Mouse (Mus musculus) limb, embryonic 15.5 days (tissue): Measurements from ENCODE around the gene Sv2b. TPM values are rescaled to one million over a fixed set of nuclear protein-coding genes. Genes with fewer than 3 reads are reported as not detected.

Experiments used
- ATAC-seq: fragments of 200-750 bp; cut with Nextera tagmentation; 2 replicates; pipeline ENCODE4 v1.8.0; 2017; ENCODE audit warnings: low read depth, moderate TSS enrichment; ENCODE audit not compliant: insufficient number of reproducible peaks, low FRiP score, low TSS enrichment
- H3K27ac ChIP-seq: fragments of 300-500 bp; sonication (generic); 2 replicates; pipeline ENCODE4 v1.5.1; 2015; ENCODE audit warnings: moderate library complexity, mild to moderate bottlenecking, inconsistent platforms
- H3K27me3 ChIP-seq: fragments of 300-500 bp; sonication (generic); 2 replicates; pipeline ENCODE4 v1.6.1; 2015; ENCODE audit warnings: inconsistent platforms
- H3K36me3 ChIP-seq: fragments of 300-500 bp; sonication (generic); 2 replicates; pipeline ENCODE4 v1.6.1; 2015; ENCODE audit warnings: inconsistent platforms
- H3K4me1 ChIP-seq: fragments of 300-500 bp; sonication (generic); 2 replicates; pipeline ENCODE4 v1.6.1; 2015; ENCODE audit warnings: inconsistent platforms
- H3K4me2 ChIP-seq: fragments of 300-500 bp; sonication (generic); 2 replicates; pipeline ENCODE4 v1.6.1; 2015; ENCODE audit warnings: mild to moderate bottlenecking, inconsistent platforms
- H3K4me3 ChIP-seq: fragments of 300-500 bp; sonication (generic); 2 replicates; pipeline ENCODE4 v1.5.1; 2015; ENCODE audit warnings: mild to moderate bottlenecking, inconsistent platforms
- H3K9ac ChIP-seq: fragments of 300-500 bp; sonication (generic); 2 replicates; pipeline ENCODE4 v1.6.1; 2015; ENCODE audit warnings: inconsistent platforms
- H3K9me3 ChIP-seq: fragments of 300-500 bp; sonication (generic); 2 replicates; pipeline ENCODE4 v1.6.1; 2016; ENCODE audit warnings: inconsistent platforms
- WGBS: fragments of 180-500 bp; shearing (Covaris S2); methylation state at CpG from one replicate; pipeline ENCODE4 v1.1.7; 2015; 5-methylcytosine and 5-hydroxymethylcytosine counted together
- polyA plus RNA-seq: library from polyadenylated mRNA; unstranded; fragments of >200 nt; fragmentation: Nextera tagmentation; extraction: Ambion mirVana; gene quantifications from 2 replicates; pipeline ENCODE4 v1.2.1, GENCODE M21; 2015

Gene Sv2b
- polyA plus RNA-seq, 1 experiment from 2014 or later = 2.6 TPM

DNA sequence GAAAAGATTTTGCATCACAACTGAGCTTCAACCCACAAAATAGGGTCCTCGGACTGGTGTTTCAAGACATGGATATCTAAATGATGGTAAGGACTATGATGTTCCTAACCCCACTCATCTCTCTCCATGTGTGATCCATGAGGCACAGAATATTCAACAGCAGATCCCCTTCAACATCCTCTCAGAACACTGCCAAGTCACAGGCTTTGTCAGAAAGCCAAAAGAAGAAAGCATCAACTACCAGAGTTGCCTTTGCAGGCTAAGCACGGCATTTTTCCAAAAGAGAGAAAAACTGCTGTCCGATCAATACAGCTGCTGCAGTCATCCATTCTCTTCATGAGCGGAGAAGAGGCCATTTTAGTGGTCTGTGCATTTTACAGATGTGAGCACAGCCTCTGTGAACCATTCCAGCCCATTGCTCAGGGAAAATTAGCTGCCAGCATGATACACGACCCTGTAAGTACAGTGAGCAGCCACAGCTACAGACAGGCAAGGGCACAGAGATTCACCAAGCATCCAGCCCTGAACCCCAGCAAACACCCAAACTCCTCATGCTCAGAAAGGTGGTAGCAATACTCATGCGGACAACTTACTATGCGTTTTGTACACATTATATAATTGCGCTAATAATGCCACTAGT, 55.3 kb downstream of the Sv2b start:
- Histone ChIP-seq H3K9ac (no peak overlapping the region), H3K27ac (no peak overlapping the region), H3K27me3 (no peaks in the 10 kb centered on the region), H3K4me3 (no peak overlapping the region), H3K4me1 (no peaks in the 10 kb centered on the region), H3K36me3 (no peaks in the 10 kb centered on the region), H3K9me3 (no peaks in the 10 kb centered on the region), H3K4me2 (no peak overlapping the region)
- WGBS = 74% methylated on average over 8 of the region's 8 CpGs
- no peak for ATAC-seq

DNA sequence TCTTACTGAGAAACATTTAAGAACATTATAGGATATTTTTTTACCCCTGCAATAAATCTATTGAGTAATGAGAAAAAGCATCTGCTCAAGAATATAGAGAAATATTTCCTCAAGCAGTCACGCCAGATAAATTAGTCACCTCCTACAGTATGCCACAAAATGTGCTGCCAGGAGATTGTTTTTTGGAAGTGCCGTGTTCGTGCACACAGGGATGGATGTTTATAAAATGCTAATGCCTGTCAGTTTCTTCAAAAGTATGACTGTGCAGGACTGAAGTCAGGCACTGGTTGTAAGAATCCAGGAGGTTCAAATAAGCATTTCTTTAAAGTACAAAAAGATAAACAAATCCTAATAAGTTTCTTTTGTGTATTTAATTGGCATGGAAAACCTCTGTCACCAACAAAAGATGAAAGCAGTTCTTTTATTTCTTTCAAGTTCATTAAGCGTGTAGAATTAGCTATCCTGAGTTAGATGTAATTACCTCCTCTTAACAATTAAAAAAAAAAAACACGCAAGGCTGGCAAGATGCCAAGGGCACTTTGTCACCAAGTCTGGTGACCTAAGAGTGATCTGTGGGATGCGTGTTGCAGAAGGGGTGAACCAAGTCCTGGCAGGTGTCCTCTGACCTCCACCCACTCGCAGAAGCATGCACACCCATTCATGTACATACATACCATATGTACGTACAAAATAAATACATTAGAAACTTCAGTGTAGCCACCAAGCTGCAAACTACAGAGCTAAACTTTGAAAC, 68.1 kb downstream of the Sv2b start:
- Histone ChIP-seq H3K9ac (no peak overlapping the region), H3K4me1 (no peaks in the 10 kb centered on the region), H3K36me3 (no peaks in the 10 kb centered on the region), H3K27ac (no peak overlapping the region), H3K4me2 (no peak overlapping the region), H3K9me3 (no peaks in the 10 kb centered on the region), H3K4me3 (no peak overlapping the region), H3K27me3 (no peaks in the 10 kb centered on the region)
- no peak for ATAC-seq
- WGBS = 53% methylated on average over 8 of the region's 8 CpGs

DNA sequence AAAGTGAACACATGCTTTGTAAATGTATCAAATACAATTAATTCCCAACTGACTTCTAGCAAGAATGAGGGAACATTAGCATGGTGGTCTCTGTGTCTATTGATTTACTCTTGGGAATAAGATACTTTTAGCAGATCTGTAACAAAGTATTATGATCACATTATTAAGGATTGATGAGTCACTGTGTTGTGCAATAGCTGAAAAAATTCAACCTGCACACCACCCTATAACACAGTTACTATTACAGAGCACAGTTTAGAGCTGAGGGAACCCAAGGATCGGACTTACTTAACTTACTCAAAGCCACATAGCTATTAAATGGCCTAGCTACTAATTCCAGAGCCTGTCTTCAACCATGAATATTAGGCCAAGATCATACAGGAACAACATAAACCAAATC, 72.7 kb downstream of the Sv2b start:
- H3K4me1 ChIP-seq = no peaks in the 10 kb centered on the region
- no peak overlapping the region for H3K4me3 ChIP-seq
- WGBS = 89% methylated on average over 1 of the region's 1 CpGs
- H3K27ac ChIP-seq = no peak overlapping the region
- no peak overlapping the region for H3K4me2 ChIP-seq
- ATAC-seq = no peak
- H3K36me3 ChIP-seq = no peaks in the 10 kb centered on the region
- H3K9ac ChIP-seq = no peak overlapping the region
- no peaks in the 10 kb centered on the region for H3K9me3 ChIP-seq
- H3K27me3 ChIP-seq = no peaks in the 10 kb centered on the region

DNA sequence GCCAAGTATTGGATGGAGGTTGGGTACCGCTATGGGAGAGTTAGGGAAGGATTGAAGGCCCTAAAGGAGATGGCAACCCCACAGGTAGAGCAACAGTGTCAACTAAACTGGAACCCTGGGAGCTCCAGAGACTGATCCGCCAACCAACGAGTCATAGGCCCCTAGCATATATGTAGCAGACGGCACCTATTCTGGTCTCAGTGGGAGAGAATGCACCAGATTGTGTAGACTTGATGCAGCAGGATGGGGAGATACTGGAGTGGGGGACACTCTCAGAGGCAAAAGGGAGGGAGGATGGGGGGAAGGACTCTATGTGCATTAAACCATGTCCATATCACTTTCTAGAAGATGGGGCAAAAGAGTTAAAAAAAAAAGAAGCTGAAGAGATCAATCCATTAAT, 84.9 kb downstream of the Sv2b start:
- Histone ChIP-seq H3K9me3 (no peaks in the 10 kb centered on the region), H3K4me3 (no peak overlapping the region), H3K27me3 (no peaks in the 10 kb centered on the region), H3K9ac (no peak overlapping the region), H3K4me1 (no peaks in the 10 kb centered on the region), H3K27ac (no peak overlapping the region), H3K36me3 (no peaks in the 10 kb centered on the region), H3K4me2 (no peak overlapping the region)
- 94% methylated on average over 4 of the region's 4 CpGs for WGBS
- no peak for ATAC-seq

DNA sequence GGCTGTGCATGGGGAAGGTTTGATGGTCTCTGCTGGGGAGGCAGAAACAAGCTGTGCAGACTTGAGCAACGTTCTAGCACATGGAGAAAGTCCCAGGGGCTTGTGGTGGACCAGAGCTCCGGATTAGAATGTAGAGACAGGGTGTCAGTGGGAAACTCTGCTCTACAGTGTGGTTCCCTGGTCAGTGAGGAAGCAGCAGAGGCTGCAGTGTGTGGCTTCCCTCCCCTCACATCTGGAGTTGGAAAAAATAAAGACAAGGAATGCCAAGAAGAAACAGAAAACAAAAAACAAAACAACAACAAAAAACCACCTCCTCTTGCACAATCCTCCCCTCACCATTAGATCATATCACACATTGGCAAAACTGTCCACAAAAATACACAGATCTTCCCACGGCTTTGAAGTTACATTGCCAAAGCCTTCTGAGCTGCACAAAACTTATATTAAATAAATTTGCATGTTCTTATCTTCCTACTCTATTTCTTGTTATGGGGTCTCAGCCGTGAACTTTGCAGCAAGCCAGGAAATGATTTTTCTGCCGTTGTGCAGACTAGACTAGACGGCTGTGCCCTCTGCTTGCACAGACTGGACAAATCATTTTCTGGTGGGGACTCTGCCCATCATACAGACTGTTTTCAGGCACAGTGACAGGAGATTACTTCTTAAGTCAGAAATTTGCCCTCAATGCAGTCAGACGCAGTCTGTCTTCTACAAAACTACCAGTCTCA, 86.2 kb downstream of the Sv2b start:
- WGBS = 63% methylated on average over 7 of the region's 7 CpGs
- Histone ChIP-seq H3K27me3 (no peaks in the 10 kb centered on the region), H3K4me1 (no peaks in the 10 kb centered on the region), H3K9me3 (no peaks in the 10 kb centered on the region), H3K4me3 (no peak overlapping the region), H3K4me2 (no peak overlapping the region), H3K36me3 (no peaks in the 10 kb centered on the region), H3K9ac (no peak overlapping the region), H3K27ac (no peak overlapping the region)
- ATAC-seq = no peak

DNA sequence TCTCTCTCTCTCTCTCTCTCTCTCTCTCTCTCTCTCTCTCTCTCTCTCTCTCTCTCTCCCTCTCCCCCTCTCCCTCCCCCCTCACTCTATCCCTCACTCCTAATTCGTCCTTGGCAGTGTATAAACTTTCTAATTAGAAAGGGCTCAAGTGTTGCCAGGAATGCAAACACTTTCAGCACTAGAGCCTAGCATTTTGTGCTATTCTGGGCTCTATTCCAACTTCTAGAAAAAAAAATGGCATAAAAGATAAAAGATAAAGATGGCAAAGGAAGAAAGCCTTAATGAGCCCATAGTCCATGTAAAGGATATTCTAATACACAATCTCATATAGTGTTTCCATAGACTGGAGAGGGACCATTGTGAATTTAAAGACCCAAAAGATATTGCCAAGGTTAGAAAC, 88.3 kb downstream of the Sv2b start:
- no peaks in the 10 kb centered on the region for H3K36me3 ChIP-seq
- no peaks in the 10 kb centered on the region for H3K9me3 ChIP-seq
- no peak overlapping the region for H3K4me3 ChIP-seq
- no peak overlapping the region for H3K4me2 ChIP-seq
- H3K27me3 ChIP-seq = no peaks in the 10 kb centered on the region
- H3K27ac ChIP-seq = no peak overlapping the region
- H3K9ac ChIP-seq = no peak overlapping the region
- ATAC-seq = no peak
- H3K4me1 ChIP-seq = no peaks in the 10 kb centered on the region
- 17% methylated on average over 1 of the region's 1 CpGs for WGBS

DNA sequence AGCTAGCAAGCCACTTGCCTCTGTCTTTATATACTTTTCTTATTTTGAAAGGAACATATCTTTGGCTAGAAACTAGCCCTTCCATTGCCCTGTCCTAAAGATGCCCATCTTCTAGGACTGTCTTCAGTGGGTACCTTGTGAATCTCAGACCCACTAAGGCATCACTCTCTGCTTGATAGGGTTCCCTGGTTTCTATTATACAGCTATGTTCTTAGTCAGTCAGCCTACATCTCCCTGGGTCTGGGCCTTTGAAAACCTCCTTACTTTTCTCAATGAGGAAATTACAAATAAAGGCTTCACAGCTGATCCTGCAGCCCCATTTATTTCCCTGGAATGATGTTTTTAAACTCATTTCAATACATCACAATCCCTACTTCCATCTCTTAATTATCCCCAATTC, 88.8 kb downstream of the Sv2b start:
- Histone ChIP-seq H3K27me3 (no peaks in the 10 kb centered on the region), H3K4me1 (no peaks in the 10 kb centered on the region), H3K9ac (no peak overlapping the region), H3K36me3 (no peaks in the 10 kb centered on the region), H3K4me2 (no peak overlapping the region), H3K27ac (no peak overlapping the region), H3K9me3 (no peaks in the 10 kb centered on the region), H3K4me3 (no peak overlapping the region)
- no peak for ATAC-seq

DNA sequence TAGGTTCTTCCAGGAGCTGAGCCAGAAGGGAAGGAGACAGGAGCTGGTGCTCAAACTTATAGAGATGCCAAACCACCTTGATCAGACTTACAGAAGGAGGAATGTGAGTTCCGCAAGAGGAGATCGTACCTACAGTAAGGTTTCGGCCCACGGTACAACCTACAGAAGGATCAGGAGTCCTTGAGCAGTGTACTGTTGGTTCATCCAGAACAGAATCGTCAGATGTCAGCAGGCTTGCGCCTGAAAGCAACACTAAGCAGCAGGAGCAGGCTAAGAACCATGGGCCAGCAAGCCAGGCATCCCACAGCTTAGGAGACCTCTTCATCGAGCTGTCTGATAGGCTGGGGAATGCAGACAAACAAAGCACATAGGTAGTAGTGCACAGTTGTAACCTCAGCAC, 92.9 kb downstream of the Sv2b start:
- Histone ChIP-seq H3K27ac (no peak overlapping the region), H3K4me2 (no peak overlapping the region), H3K9me3 (no peaks in the 10 kb centered on the region), H3K27me3 (no peaks in the 10 kb centered on the region), H3K4me3 (no peak overlapping the region), H3K4me1 (no peaks in the 10 kb centered on the region), H3K9ac (no peak overlapping the region), H3K36me3 (no peaks in the 10 kb centered on the region)
- no peak for ATAC-seq
- WGBS = 82% methylated on average over 7 of the region's 7 CpGs

DNA sequence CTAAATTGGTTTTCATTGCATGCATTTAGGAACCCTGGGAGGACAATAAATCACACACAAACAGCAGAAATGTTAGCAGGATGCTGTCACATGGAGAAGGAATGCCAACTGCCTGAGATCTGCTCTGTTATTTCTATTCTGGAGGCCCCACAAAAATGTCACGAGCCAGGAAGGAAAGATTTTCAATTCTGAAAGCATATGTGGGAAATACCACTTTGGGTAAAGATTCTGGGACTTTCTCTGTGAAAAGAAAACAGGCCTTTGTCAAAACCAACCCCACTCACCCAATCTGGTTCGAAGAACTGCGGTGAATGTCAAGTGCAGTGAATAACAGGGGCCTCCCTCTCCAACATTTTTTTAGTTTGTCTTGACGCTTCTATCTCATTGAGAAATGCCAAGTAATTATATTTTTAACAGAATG, 99.8 kb downstream of the Sv2b start:
- Histone ChIP-seq H3K9me3 (no peaks in the 10 kb centered on the region), H3K27ac (no peak overlapping the region), H3K9ac (no peak overlapping the region), H3K27me3 (no peaks in the 10 kb centered on the region), H3K4me3 (no peak overlapping the region), H3K36me3 (no peaks in the 10 kb centered on the region), H3K4me2 (no peak overlapping the region), H3K4me1 (0 out of 2 replicates have a peak, but pooled peaks cover 4% of the 10 kb centered on the region)
- no peak for ATAC-seq
- 45% methylated on average over 4 of the region's 4 CpGs for WGBS

DNA sequence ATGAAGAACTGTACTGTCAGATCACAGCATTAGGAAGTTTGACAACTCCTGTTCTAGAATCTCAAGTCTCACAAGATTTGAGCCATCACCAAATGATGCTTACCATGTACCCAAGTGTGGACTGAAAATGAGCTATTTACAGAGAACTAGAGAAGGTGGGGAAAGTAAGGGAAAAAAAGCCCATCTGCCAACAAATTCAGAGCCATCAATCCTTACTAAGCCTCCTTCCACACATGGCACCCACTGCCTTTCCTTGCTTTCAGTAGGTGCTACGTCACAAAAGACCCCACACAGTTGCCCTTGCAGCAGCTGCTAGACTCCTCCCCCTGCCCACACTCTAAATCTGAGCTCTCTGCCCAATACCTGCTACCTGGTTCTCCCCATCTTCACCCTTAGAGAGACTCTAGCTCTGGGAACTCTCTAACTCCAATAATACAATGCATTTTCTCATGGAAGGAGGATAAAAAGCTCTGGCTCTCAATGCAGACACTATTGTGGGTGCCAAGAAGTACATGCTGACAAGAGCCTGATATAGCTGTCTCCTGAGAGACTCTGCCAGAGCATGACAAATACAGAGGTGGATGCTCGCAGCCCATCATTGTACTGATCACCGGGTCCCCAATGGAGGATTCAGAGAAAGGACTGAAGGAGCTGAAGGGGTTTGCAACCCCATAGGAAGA, 101.0 kb downstream of the Sv2b start:
- no peak for ATAC-seq
- Histone ChIP-seq H3K27me3 (no peaks in the 10 kb centered on the region), H3K27ac (no peak overlapping the region), H3K9me3 (no peaks in the 10 kb centered on the region), H3K4me3 (no peak overlapping the region), H3K4me2 (no peak overlapping the region), H3K4me1 (0 out of 2 replicates have a peak, but pooled peaks cover 4% of the 10 kb centered on the region), H3K9ac (no peak overlapping the region), H3K36me3 (no peaks in the 10 kb centered on the region)
- 86% methylated on average over 3 of the region's 3 CpGs for WGBS

DNA sequence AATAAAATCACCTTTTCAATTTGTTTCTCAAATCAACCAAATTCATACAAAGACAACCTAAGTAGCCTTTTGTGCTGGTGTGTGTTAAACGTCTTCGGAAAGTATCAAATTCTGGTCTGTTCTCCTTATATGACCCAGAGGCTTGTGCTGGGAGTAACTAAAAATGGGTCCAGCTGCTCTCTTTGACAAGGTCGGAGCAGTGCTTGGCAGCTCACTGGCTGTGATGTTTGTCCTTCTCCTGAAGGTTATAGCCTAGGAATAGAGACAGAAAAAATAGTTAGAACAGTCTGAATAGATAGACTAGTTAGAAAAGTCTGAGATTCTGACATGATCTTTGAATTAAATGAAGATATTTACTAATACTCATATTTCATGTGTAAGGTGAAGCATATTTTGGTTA, 102.4 kb downstream of the Sv2b start:
- H3K27ac ChIP-seq = no peak overlapping the region
- no peaks in the 10 kb centered on the region for H3K36me3 ChIP-seq
- no peak overlapping the region for H3K4me2 ChIP-seq
- H3K4me1 ChIP-seq = 0 out of 2 replicates have a peak, but pooled peaks cover 4% of the 10 kb centered on the region
- no peaks in the 10 kb centered on the region for H3K9me3 ChIP-seq
- WGBS = 84% methylated on average over 3 of the region's 3 CpGs
- no peak overlapping the region for H3K4me3 ChIP-seq
- H3K27me3 ChIP-seq = no peaks in the 10 kb centered on the region
- no peak for ATAC-seq
- H3K9ac ChIP-seq = no peak overlapping the region

DNA sequence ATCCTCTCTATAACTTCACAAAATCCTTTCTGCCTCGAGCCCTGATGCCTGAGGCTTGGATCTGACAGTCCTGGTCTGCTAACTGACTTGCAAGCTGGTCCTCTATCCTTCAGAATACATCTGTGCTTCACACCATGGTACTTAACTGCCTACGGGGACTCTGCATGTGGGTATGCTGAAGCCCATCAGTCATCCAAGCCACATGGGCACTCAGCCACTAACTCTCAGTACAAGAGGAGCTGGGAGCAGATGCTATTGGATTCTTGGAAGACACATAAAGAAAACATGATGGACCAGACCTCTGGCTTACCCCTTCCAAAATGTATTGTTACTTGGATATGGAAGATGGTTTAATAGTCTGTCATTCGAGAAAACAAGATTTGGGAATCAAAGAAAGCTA, 103.7 kb downstream of the Sv2b start:
- Histone ChIP-seq H3K4me2 (no peak overlapping the region), H3K27me3 (no peaks in the 10 kb centered on the region), H3K4me3 (no peak overlapping the region), H3K36me3 (no peaks in the 10 kb centered on the region), H3K4me1 (0 out of 2 replicates have a peak, but pooled peaks cover 4% of the 10 kb centered on the region), H3K9ac (no peak overlapping the region), H3K27ac (no peak overlapping the region), H3K9me3 (no peaks in the 10 kb centered on the region)
- 70% methylated on average over 3 of the region's 3 CpGs for WGBS
- ATAC-seq = no peak
